Mouse (Mus musculus) liver, embryonic 11.5 days (tissue): ENCODE results near the gene Wdr91. TPM values are rescaled to one million over a fixed set of nuclear protein-coding genes. Genes with fewer than 3 reads are reported as not detected.

Source experiments
- ATAC-seq: fragments of 200-750 bp; cut with Nextera tagmentation; replicated peaks from 2 replicates; pipeline ENCODE4 v1.8.0; 2017; ENCODE audit warnings: moderate number of reproducible peaks, mild to moderate bottlenecking, moderate TSS enrichment, moderate library complexity; ENCODE audit not compliant: low FRiP score
- DNase-seq: peaks from one replicate; pipeline ENCODE4 v3.0.0-alpha.2; 2017; ENCODE audit warnings: low spot score
- H3K27ac ChIP-seq: fragments of 300-500 bp; sonication (generic); 2 replicates; pipeline ENCODE4 v1.5.1; 2014; ENCODE audit warnings: mild to moderate bottlenecking, low read depth, low read length, control low read depth
- H3K27me3 ChIP-seq: fragments of 300-500 bp; sonication (generic); replicated peaks from 2 replicates; pipeline ENCODE4 v1.6.1; 2014; ENCODE audit warnings: low read length, mixed read lengths; ENCODE audit not compliant: control insufficient read depth, insufficient read depth
- H3K36me3 ChIP-seq: fragments of 300-500 bp; sonication (generic); 2 replicates; pipeline ENCODE4 v1.6.1; 2014; ENCODE audit warnings: mild to moderate bottlenecking, low read length, moderate library complexity, mixed read lengths; ENCODE audit not compliant: control insufficient read depth, insufficient read depth
- H3K4me1 ChIP-seq: fragments of 300-500 bp; sonication (generic); replicated peaks from 2 replicates; pipeline ENCODE4 v1.6.1; 2014; ENCODE audit warnings: low read length, mixed read lengths; ENCODE audit not compliant: control insufficient read depth, insufficient read depth
- H3K4me2 ChIP-seq: fragments of 300-500 bp; sonication (generic); 2 replicates; pipeline ENCODE4 v1.6.1; 2014; ENCODE audit warnings: mild to moderate bottlenecking, control low read depth, moderate library complexity
- H3K4me3 ChIP-seq: fragments of 300-500 bp; sonication (generic); 2 replicates; pipeline ENCODE4 v1.5.1; 2014; ENCODE audit warnings: low read depth, low read length, control low read depth
- H3K9ac ChIP-seq: fragments of 300-500 bp; sonication (generic); 2 replicates; pipeline ENCODE4 v1.6.1; 2014; ENCODE audit warnings: low read depth, low read length, control low read depth
- H3K9me3 ChIP-seq: fragments of 300-500 bp; sonication (generic); 2 replicates; pipeline ENCODE4 v1.6.1; 2016; ENCODE audit warnings: low read length, inconsistent platforms, mixed read lengths; ENCODE audit not compliant: control insufficient read depth
- WGBS: fragments of 180-500 bp; shearing (Covaris S2); extraction: QIAGEN DNeasy Blood & Tissue Kit; methylation state at CpG from one replicate; pipeline ENCODE4 v1.1.7; 2014; 5-methylcytosine and 5-hydroxymethylcytosine counted together
- polyA plus RNA-seq: library from polyadenylated mRNA; unstranded; fragments of >200 nt; fragmentation: Nextera tagmentation; extraction: Ambion mirVana; gene quantifications from 2 replicates; pipeline ENCODE4 v1.2.1, GENCODE M21; 2014

The Wdr91 gene
- polyA plus RNA-seq, 1 experiment from 2014 or later, result 15.5 TPM

- H3K4me2 ChIP-seq, result no peak overlapping the region
- WGBS, result 30% methylated on average over 7 of the region's 7 CpGs
- H3K27ac ChIP-seq, result no peak overlapping the region
- no peaks in the 10 kb centered on the region for H3K27me3 ChIP-seq
- ATAC-seq, result 0 out of 2 replicates have a peak, but pooled peaks have one; percentile 11
- DNase-seq, result no peak
- H3K4me3 ChIP-seq, result no peak overlapping the region
- H3K36me3 ChIP-seq, result no peaks in the 10 kb centered on the region
- no peak overlapping the region for H3K9ac ChIP-seq
- H3K4me1 ChIP-seq, result peaks cover 62% of the 10 kb centered on the region
- no peaks in the 10 kb centered on the region for H3K9me3 ChIP-seq
Measured at GRCm38 (mm10) chr6:34865711-34866593, 44.7 kb downstream of the Wdr91 start.

- H3K27ac ChIP-seq, result no peak overlapping the region
- no peaks in the 10 kb centered on the region for H3K9me3 ChIP-seq
- no peak overlapping the region for H3K9ac ChIP-seq
- ATAC-seq, result no peak
- H3K4me2 ChIP-seq, result no peak overlapping the region
- DNase-seq, result no peak
- H3K27me3 ChIP-seq, result no peaks in the 10 kb centered on the region
- H3K4me1 ChIP-seq, result peaks cover 57% of the 10 kb centered on the region
- 53% methylated on average over 5 of the region's 5 CpGs for WGBS
- H3K36me3 ChIP-seq, result no peaks in the 10 kb centered on the region
- no peak overlapping the region for H3K4me3 ChIP-seq
Measured at GRCm38 (mm10) chr6:34865213-34865612, 45.5 kb downstream of the Wdr91 start.

GRCm38 (mm10) chr6:34863786-34864514 lies 46.7 kb downstream of the Wdr91 start:
- H3K27ac ChIP-seq, result no peak overlapping the region
- no peak overlapping the region for H3K9ac ChIP-seq
- H3K36me3 ChIP-seq, result no peaks in the 10 kb centered on the region
- WGBS, result 54% methylated on average over 9 of the region's 9 CpGs
- peaks cover 46% of the 10 kb centered on the region for H3K4me1 ChIP-seq
- no peak overlapping the region for H3K4me3 ChIP-seq
- H3K4me2 ChIP-seq, result no peak overlapping the region; the same call in 1 of the 2 replicates
- H3K27me3 ChIP-seq, result no peaks in the 10 kb centered on the region
- no peaks in the 10 kb centered on the region for H3K9me3 ChIP-seq
- DNase-seq, result no peak
- no peak for ATAC-seq

- Histone ChIP-seq H3K4me3 (peak within 1 kb of the TSS; percentile 34), H3K9ac (peak within 1 kb of the TSS; percentile 59), H3K27me3 (no peaks in the 10 kb centered on the region), H3K36me3 (no peaks in the 10 kb centered on the region), H3K27ac (peak within 1 kb of the TSS; percentile 51), H3K9me3 (no peaks in the 10 kb centered on the region), H3K4me2 (peak within 1 kb of the TSS; percentile 64), H3K4me1 (peaks cover 39% of the 10 kb centered on the region)
- ATAC-seq (peak; percentile 37; the same call in 1 of the 2 replicates), DNase-seq (no peak)
- 30% methylated on average over 11 of the region's 11 CpGs for WGBS
Measured at GRCm38 (mm10) chr6:34862791-34863403, 47.8 kb downstream of the Wdr91 start, which contains the start of gene Tmem140. Tmem140 (plus strand) TSS chr6:34863146.

- DNase-seq (no peak), ATAC-seq (no peak)
- WGBS, result 83% methylated on average over 6 of the region's 6 CpGs
- peak overlapping the region; percentile 51 for H3K27ac ChIP-seq
- H3K27me3 ChIP-seq, result no peaks in the 10 kb centered on the region
- H3K4me3 ChIP-seq, result peak overlapping the region; percentile 34
- no peaks in the 10 kb centered on the region for H3K36me3 ChIP-seq
- H3K4me2 ChIP-seq, result peak overlapping the region; percentile 64
- peak overlapping the region; percentile 59 for H3K9ac ChIP-seq
- peaks cover 36% of the 10 kb centered on the region for H3K4me1 ChIP-seq
- H3K9me3 ChIP-seq, result no peaks in the 10 kb centered on the region
Measured at GRCm38 (mm10) chr6:34862381-34862780, 48.3 kb downstream of the Wdr91 start.

DNA sequence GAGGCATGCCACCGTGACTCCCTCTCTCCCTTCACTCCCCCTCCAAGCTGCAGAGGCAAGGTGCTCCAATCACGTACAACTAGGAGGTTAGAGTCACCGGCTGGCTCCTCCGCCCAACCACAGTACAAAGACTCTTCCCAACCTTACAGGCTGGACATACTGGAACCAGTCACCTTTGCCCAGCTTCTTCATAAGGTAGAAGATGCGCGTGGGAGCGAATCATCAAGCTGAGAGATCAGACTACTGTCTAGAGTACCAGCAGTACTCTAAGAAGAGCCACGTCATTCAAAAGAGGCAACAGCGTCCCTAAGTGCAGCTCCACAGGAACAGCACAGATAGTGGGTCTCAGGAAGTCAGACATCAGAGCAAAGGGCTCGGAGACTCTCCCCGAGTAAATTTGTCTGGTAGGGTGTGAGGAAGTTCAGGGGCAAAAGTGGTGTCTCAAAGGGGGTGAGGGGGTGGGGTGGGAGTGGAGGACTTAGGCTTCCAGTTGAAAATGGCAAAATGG lies 49.1 kb downstream of the Wdr91 start:
- H3K9ac ChIP-seq, result no peak overlapping the region
- H3K27me3 ChIP-seq, result no peaks in the 10 kb centered on the region
- H3K4me2 ChIP-seq, result 0 out of 2 replicates have a peak overlapping the region, but pooled peaks have one; percentile 23
- H3K36me3 ChIP-seq, result no peaks in the 10 kb centered on the region
- 69% methylated on average over 11 of the region's 11 CpGs for WGBS
- H3K4me3 ChIP-seq, result no peak overlapping the region
- ATAC-seq (no peak), DNase-seq (no peak)
- H3K27ac ChIP-seq, result no peak overlapping the region
- H3K4me1 ChIP-seq, result peaks cover 32% of the 10 kb centered on the region
- no peaks in the 10 kb centered on the region for H3K9me3 ChIP-seq

- DNase-seq (no peak), ATAC-seq (no peak)
- Histone ChIP-seq H3K9me3 (no peaks in the 10 kb centered on the region), H3K9ac (no peak overlapping the region), H3K27ac (no peak overlapping the region), H3K4me1 (no peaks in the 10 kb centered on the region), H3K4me3 (no peak overlapping the region), H3K27me3 (no peaks in the 10 kb centered on the region), H3K36me3 (no peaks in the 10 kb centered on the region), H3K4me2 (no peak overlapping the region)
- 93% methylated on average over 5 of the region's 5 CpGs for WGBS
Measured at GRCm38 (mm10) chr6:34832352-34832751, 78.3 kb downstream of the Wdr91 start.
